ENCODE assay signal across 20 mouse cellular contexts in genomic region chr1:78200191-78200590, GRCm38 (mm10). TPM values are rescaled to one million over a fixed set of nuclear protein-coding genes. Genes with fewer than 3 reads are reported as not detected.
DNase-seq lines count a peak whose midpoint lies in the region; ATAC-seq and TF ChIP-seq lines count a peak whose summit lies in the region.
"Had no signal": no experiment of that assay in that cellular context is flagged by ENCODE, and none has a peak within 500 bp of the region (broad histone marks: within the 10 kb centered on the region; RNA-seq: fewer than 3 reads in every experiment).

No protein-coding gene starts in this region.

- H3K4me2 ChIP-seq in lung, embryonic 14.5 days, result no peak overlapping the region
- peak overlapping the region; percentile 66 for H3K4me2 ChIP-seq in hindbrain, embryonic 12.5 days (replicated peaks)
- H3K4me2 ChIP-seq in midbrain, postnatal 0 days (ENCODE audit: low read depth, low read length, poor library complexity, severe bottlenecking), result no peak overlapping the region
- H3K4me2 ChIP-seq: kidney, embryonic 15.5 days; limb, embryonic 13.5 days had no signal

- no peak overlapping the region for H3K4me3 ChIP-seq in lung, embryonic 14.5 days (ENCODE audit: low read depth, low read length)
- H3K4me3 ChIP-seq in hindbrain, embryonic 12.5 days, result peak overlapping the region; percentile 10
- H3K4me3 ChIP-seq in midbrain, postnatal 0 days (ENCODE audit: low read depth, low read length), result no peak overlapping the region
- H3K4me3 ChIP-seq: kidney, embryonic 15.5 days; limb, embryonic 13.5 days had no signal

- H3K27me3 ChIP-seq in lung, embryonic 14.5 days (ENCODE audit: insufficient read depth, low read length), result peaks cover 99% of the 10 kb centered on the region
- H3K27me3 ChIP-seq in hindbrain, embryonic 12.5 days, result peaks cover 85% of the 10 kb centered on the region
- H3K27me3 ChIP-seq in midbrain, postnatal 0 days (ENCODE audit: insufficient read depth, low read length), result peaks cover 64% of the 10 kb centered on the region

- no peaks in the 10 kb centered on the region for H3K36me3 ChIP-seq in lung, embryonic 14.5 days (ENCODE audit: insufficient read depth)
- H3K36me3 ChIP-seq in hindbrain, embryonic 12.5 days, result no peaks in the 10 kb centered on the region
- no peaks in the 10 kb centered on the region for H3K36me3 ChIP-seq in midbrain, postnatal 0 days (ENCODE audit: insufficient read depth, low read length)
- H3K36me3 ChIP-seq: kidney, embryonic 15.5 days; limb, embryonic 13.5 days had no signal

- peak; percentile 25 for DNase-seq in lung, embryonic 14.5 days
- no peak for DNase-seq in lung, adult 18-20 months
- peak; percentile 73 for DNase-seq in embryo, embryonic 10.5 days (ENCODE audit: low spot score)
- no peak for DNase-seq in midbrain, postnatal 0 days (ENCODE audit: low spot score)
- no peak for DNase-seq in T-cell, adult 2 months (ENCODE audit: low spot score)
- DNase-seq in left cerebral cortex, adult 18-20 months (ENCODE audit: low spot score in 2 of 2), result no peak
- no peak for DNase-seq in frontal cortex, postnatal 25 days (ENCODE audit: low spot score in 2 of 2)
- DNase-seq: B cell, adult 2 months; cerebellum, adult 9-10 months; heart, postnatal 4 days; layer of hippocampus, adult 9-11 months; liver, postnatal 0 days; right cerebral cortex, postnatal 4 days; thymus, postnatal 36 days had no signal

- no peak for ATAC-seq in lung, embryonic 14.5 days (ENCODE audit: insufficient read depth)
- no peak for ATAC-seq in hindbrain, embryonic 12.5 days (ENCODE audit: low FRiP score)
- ATAC-seq in midbrain, postnatal 0 days (ENCODE audit: low FRiP score), result no peak
- ATAC-seq: liver, postnatal 0 days had no signal

- H3K4me1 ChIP-seq in lung, embryonic 14.5 days (ENCODE audit: insufficient read depth), result peaks cover 4% of the 10 kb centered on the region; the same call in 1 of the 2 replicates
- H3K4me1 ChIP-seq in hindbrain, embryonic 12.5 days, result peaks cover 18% of the 10 kb centered on the region
- H3K4me1 ChIP-seq in midbrain, postnatal 0 days (ENCODE audit: insufficient read depth, low read length), result no peaks in the 10 kb centered on the region

- WGBS in lung, embryonic 14.5 days, result 2% methylated on average over 15 of the region's 15 CpGs
- WGBS in hindbrain, embryonic 12.5 days, result under 1% methylated on average over 15 of the region's 15 CpGs
- 8% methylated on average over 15 of the region's 15 CpGs for WGBS in midbrain, postnatal 0 days

- no peaks in the 10 kb centered on the region for H3K9me3 ChIP-seq in lung, embryonic 14.5 days (ENCODE audit: low read depth, low read length)
- no peaks in the 10 kb centered on the region for H3K9me3 ChIP-seq in hindbrain, embryonic 12.5 days (replicated peaks)
- H3K9me3 ChIP-seq in midbrain, postnatal 0 days (ENCODE audit: low read length), result no peaks in the 10 kb centered on the region
- H3K9me3 ChIP-seq: kidney, embryonic 15.5 days; limb, embryonic 13.5 days had no signal

- H3K27ac ChIP-seq in lung, embryonic 14.5 days (ENCODE audit: low read depth), result no peak overlapping the region
- peak overlapping the region; percentile 31; the same call in 1 of the 2 replicates for H3K27ac ChIP-seq in hindbrain, embryonic 12.5 days
- H3K27ac ChIP-seq in midbrain, postnatal 0 days (ENCODE audit: low read depth, low read length), result no peak overlapping the region
- H3K27ac ChIP-seq: kidney, embryonic 15.5 days; limb, embryonic 13.5 days had no signal

- TF ChIP-seq CTCF in lung, embryonic 14.5 days (IDR thresholded peaks at IDR 0.05; ENCODE audit: low read depth), result no peak
- TF ChIP-seq CTCF in midbrain, postnatal 0 days (IDR thresholded peaks at IDR 0.05), result peak; percentile 25; the same call in 1 of the 2 replicates

- H3K9ac ChIP-seq in lung, embryonic 14.5 days, result no peak overlapping the region
- no peak overlapping the region for H3K9ac ChIP-seq in hindbrain, embryonic 12.5 days
- no peak overlapping the region for H3K9ac ChIP-seq in midbrain, postnatal 0 days (replicated peaks; ENCODE audit: low read length, poor library complexity, severe bottlenecking)
- H3K9ac ChIP-seq: kidney, embryonic 15.5 days; limb, embryonic 13.5 days; liver, postnatal 0 days had no signal

RNA-seq across cellular contexts. Expression of gene Pax3, which starts 3.3 kb away (rescaled TPM):
- polyA plus RNA-seq in lung, embryonic 14.5 days (2014; fragmentation: Nextera tagmentation; extraction: Ambion mirVana), result 0.07 TPM in 1 of 2 replicates, not detected in the other
- polyA plus RNA-seq in hindbrain, embryonic 12.5 days (2016; fragmentation: Nextera tagmentation; extraction: Ambion mirVana), result 32.7 and 37.5 TPM in 2 replicates
- total RNA-seq in midbrain, postnatal 0 days (2014; rRNA removed), result 5.3 and 5.8 TPM in 2 replicates
- 4.4 and 4.5 TPM in 2 replicates for polyA plus RNA-seq in midbrain, postnatal 0 days (2015; fragmentation: Nextera tagmentation; extraction: Ambion mirVana)
- not detected for total RNA-seq in left cerebral cortex, adult 18-20 months (2021)
- total RNA-seq: megakaryocyte progenitor cell, adult 5-6 weeks; MEL; neutrophil, adult 5-6 weeks had no signal
- polyA plus RNA-seq: kidney, embryonic 15.5 days; liver, postnatal 0 days had no signal

Comparison
In these comparisons a context has a peak if more than half of its experiments do, and no peak if none do; other contexts are left out.
1. DNase-seq: peak in lung, embryonic 14.5 days (single experiment) and embryo, embryonic 10.5 days (single experiment); none in lung, adult 18-20 months (0 of 2), midbrain, postnatal 0 days (single experiment), T-cell, adult 2 months (single experiment), left cerebral cortex, adult 18-20 months (0 of 2) and frontal cortex, postnatal 25 days (0 of 2).